Mouse (Mus musculus) frontal cortex, postnatal 10 days (tissue): ENCODE data around the gene Hspa12a.
A peak's percentile ranks its signal among the peaks of the same experiment; 100 is the strongest.

Source experiments
- DNase-seq, 2 experiments: peaks; one replicate each; pipeline ENCODE4 v3.0.0; 2022; ENCODE audit warnings: low spot score in 2 of 2, mixed read lengths in 1 of 2

Hspa12a gene

DNA sequence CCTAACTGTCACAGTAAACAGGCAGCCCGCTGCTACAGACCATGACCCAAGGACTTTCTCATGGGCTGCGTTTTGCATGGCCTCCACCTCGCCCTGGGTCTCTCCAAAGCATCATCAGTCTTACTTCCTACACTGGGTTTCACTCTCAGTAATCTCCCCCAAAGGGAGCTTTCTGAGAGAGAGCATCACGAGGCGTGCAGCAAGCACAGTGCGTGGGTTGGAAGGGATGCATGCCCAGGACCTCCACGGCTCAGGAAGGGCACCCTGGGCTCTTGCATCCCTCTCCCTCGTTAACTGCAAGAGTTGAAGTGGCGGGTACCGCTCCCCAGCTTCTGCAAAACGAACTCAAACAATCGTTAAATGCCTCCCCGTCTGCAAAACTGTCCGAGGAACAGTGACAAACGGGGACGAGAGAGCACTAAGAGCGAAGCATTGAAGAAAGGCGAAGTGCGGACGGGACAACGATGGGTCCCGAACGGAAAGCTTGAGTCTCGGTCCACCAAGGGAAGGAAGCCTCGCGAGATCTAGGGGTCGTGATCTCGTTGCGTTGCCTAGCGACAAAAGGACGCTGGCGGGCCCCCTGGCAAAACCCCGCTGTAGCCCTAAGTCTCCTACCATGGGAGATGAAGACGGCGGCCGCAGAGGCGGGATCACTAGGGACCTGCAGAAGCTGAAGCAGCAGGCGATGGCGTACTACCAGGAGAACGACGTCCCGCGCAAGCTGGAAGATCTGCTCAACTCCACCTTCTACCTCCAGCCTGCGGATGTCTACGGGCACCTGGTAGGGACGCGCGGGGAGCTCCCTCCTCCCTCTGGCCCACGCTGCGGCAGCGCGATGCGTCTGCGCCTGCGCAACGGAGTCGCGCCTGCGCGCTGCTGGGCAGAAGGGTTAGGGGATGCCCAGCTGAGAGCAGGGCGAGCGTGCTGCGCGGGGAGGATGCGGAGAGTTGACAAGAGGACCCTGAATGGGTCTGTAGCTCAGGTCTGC lies at the start of gene Hspa12a, which contains the start of gene Eno4:
TSS of gene Hspa12a (minus strand) at position 814 of the 988 bp plus-strand sequence.
TSS of gene Eno4 (plus strand) at position 585 of the 988 bp plus-strand sequence.
- peak; percentile 91 to 95 for DNase-seq

DNA sequence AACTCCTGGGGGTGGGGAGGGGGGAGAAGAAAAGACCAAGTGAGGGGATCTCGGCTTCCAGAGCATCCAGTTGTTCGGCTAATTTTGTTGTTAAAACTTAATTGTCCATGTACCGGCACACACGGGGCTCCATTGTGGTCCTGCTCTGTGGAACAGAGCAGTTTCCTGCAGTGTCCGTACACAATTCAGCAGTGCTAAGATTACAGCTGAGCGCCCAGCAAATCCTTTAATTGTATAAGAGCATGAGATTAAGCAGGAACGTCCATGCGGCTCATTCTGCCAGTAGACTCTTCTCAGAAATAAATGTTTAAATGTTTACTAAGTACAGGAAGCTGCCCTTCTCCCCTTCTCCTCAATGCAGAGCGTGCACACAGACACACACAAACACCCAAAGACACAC lies 38.1 kb upstream of the Hspa12a start:
- no peak for DNase-seq

DNA sequence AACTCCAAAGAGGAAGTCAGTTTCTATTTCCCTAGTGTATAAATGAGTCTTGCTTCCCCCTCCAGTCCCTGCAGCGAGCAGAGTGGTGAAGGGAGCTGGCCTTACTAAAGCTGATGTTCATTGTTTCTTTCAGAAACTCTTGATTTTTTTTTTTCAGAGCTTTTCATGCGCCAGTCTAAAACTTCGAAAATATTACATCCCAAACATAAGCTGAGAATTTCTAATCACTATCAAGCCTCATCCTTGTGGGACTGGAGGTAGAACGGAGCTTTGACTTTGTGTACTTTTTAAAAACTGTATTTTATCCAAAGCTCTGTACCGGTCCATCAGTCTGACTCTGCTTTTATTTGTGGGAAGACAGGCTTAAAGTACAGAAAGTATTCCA lies 36.6 kb upstream of the Hspa12a start:
- DNase-seq: no peak

DNA sequence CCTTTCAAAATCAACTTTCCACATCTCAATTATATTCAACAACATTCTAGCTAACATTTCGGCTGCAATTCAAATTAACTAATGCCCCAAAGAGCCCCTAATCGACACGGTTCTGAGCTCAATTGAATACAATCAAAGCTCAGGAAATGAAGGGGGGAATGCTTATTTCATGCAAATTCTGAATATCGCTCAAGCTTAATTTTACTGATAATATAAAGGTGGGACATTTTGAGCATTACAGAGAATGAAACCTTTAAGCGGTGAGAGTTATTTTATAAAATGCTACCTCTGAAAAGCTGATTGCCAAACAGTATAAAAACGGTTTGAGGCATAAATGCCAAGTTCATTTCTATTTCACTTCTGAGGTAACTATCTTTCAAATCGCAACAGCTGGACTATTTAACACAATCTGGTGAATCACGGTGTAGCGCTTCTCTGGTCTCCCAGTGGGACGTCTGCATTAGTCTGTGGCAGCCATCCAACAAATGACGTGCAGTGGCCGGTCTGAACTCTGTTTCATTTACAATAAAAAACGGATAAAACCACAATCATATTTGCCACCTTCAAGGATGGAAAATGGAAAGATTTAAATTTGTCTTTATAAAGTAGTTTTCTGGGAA lies 36.1 kb upstream of the Hspa12a start:
- no peak for DNase-seq

DNA sequence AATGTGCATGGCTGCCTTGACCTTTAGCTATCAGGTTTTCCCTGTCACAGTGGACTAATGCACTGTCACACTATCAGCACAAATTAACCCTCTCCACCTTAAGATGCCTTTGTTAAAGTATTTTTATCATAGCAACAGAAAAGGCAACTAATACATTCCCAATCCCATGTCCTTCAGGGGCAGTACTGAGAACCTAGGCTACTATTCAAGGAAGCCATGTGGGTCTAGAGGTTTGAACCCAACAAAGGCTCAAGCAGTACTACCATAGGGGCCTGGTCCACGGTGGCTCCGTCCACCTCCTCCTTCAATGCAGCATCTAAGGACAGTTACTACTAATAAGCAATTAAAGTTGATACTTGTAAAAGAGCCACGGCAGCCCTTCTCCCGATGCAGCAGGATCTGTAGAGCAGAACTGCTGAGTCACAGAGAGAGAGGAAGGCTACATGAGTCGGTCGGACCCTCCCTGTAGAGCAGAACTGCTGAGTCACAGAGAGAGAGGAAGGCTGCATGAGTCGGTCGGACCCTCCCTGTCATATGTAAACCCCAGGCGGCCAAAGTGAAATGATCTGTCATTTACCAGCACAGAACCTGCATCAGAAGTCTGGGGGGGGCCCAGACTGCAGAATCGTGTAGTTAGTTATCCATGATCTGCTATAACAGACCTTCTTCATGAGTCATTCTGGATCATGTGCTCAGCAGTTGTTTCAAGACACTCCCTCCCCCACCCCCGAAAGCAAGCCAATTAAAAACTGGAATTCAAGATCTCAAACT lies 35.1 kb upstream of the Hspa12a start:
- DNase-seq: peak; percentile 16

DNA sequence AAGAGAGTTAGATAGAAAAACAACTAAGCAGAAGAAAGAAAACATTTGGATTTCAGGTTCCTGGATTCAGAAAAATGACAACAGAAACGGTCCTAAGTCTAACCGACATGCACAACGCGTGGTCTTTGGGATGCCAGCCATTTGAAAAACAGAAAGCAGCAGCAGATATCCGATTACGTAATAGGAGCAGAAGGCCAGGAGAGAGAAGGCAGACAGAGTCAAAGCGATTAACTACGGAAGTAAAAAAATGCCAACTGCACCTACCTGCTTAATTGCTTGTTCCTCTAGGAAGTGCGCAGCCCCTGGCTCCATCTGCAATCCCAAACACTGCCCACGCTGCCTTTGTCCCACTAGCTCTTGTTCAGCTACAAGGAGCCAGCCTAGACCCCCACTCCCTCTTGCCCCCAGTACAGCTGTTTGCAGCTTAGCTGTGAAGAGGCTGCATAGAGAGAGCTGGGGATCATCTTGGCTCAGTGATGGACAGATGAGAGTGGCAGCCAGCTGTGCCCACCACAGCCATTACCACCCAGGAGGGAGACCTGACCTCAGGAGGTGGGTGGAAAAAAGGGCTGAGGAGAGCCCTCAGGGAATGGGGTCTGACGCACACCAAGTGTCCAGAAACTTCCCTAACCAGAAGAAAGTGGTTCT lies 31.9 kb upstream of the Hspa12a start:
- DNase-seq: no peak

DNA sequence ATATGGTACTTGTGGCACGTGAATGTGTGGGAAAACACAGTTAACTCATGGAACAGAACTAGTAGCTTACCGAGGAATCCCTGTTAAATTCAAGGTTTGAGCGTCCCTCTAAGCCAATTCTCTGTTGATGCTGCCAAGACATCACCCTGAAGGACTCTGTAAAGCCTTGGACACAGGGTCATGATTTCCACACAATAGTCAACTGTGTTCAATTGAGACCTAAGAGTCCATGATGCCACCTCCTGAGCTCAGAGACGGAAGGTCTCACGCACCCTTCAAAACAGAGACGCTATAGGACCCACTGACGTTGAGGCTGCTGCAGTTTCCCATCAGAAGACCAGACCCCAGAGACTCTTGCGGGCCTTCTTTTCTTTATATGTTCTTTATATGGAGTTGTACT lies 30.7 kb upstream of the Hspa12a start:
- DNase-seq: no peak

DNA sequence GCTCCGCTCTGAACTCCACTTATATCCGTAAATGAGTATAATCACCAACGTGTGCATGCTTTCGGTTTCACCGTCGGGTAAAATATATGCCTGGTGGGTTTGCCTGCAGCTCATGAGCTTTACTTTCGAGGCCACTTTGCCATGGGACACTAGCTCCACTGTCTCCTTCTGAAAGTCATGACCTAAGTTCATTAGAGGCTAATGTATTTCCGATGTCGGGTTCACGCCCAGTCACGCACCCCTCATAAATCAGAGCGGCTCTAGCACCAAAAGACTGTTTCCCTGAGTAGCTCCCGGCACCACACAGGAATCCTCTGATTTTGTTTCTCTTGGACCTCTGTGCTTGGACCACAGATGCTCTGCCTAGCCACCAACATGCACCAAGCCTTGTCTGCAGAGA lies 27.4 kb upstream of the Hspa12a start:
- DNase-seq: no peak

DNA sequence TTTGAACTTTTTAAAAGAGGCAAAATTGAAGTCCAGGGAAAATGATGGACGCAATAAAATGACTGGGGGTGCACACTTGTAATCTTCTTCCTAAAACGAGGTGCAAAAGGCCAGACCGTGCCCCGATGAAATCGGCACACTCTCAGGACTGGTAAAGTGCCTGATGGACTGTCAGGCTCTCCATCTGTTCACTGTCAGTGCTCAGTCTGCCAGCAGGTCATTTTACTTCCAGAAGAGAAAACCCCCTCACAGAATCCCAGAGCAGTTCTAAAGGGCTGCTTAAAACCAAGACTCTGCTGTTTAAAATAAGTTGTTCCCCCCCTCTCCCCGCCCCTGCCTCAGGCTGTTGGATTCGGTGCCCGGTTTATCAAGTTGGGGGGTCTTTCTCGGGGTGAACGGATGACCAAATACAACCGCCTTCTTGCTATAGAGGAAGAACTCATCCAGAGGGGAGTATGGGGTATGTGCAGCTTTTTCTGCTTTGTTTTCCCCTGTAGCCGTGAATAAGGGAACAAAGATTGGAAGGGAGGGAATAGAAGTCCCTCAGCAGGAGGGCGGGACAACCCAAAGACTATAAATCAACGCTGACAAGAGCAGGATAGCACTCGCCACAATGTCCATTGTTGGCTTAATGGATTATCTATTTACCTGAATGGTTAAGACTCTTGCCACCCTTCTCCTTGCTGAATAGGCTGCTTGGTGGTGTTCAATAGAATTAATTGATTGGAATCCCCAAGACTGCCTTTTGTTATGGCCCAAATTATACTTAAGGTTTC lies 25.5 kb upstream of the Hspa12a start:
- DNase-seq: no peak

DNA sequence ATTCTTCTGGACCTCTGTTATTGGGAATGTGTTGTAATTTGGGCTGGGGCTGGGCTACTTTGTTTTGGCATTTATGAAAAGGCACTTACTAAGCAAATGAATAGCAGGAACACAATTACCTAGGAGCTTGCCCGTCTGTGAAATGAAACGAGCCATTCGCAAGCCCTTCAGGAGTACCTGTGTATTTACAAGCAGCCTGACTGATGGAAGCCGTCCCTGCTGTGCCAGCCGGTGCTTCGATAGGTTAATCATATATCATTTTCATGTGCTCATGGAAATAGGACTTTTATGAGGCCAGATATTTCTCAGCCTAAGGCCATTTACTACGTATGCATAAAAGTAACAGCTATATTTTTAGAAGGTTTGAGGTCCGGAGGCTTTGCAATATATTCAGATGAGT lies 19.6 kb upstream of the Hspa12a start:
- DNase-seq: no peak

DNA sequence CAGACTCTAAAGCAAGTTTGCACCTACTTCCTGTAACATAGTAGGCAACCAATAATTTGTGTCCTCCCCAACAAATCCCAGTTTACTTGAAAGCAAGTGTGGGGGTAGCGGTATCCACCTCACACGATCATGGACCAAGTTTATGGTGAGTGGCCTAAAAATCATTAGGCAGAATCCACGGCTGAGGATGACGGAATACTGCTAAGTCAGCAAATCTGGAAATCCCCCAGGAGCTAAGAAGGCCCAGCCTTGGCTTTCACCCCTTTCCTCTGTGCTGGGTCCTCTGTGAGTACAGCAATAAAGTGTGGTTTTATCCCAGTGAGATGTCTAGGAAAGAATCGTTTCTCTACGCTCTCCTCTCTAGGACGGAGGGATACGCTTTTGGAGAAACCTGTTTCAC lies 11.3 kb upstream of the Hspa12a start:
- DNase-seq: no peak

DNA sequence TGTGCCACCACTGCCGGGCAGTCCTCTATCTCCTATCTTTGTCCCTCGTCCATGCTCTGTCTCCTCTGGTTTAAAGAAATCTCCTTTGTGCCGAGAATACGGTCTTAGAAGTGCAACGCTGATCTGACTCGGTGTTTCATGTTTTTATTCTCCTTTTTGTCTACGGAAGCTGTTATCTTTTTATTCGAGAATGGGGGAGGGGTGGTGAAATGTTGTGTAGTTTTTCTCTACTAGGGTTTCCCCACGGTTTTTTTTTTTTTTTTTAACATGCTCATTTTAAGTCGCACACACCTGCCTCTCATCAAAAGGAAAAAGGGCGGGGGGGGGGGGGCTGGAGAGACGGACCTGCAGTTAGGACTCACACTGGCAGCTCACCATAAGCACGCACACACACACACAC lies 8.8 kb upstream of the Hspa12a start:
- DNase-seq: no peak

DNA sequence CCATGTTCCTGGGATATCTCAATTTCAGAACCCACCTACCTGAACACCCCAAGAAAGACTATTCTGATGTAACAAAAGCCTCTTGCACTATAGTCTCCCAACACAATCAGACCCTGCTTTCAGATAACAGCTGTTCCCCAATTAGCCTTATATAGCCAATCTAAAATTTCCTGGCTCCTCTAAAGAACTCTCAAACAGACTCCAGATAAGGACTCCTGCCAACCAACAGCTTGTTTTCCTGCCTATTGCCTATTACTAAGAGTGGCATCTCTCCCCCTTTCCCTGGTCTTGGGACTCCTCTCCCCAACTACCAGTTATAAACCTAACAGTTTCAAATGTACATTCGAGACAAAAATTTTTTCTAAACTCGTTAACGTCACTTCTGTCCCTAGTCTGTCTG lies 8.1 kb upstream of the Hspa12a start:
- DNase-seq: no peak

DNA sequence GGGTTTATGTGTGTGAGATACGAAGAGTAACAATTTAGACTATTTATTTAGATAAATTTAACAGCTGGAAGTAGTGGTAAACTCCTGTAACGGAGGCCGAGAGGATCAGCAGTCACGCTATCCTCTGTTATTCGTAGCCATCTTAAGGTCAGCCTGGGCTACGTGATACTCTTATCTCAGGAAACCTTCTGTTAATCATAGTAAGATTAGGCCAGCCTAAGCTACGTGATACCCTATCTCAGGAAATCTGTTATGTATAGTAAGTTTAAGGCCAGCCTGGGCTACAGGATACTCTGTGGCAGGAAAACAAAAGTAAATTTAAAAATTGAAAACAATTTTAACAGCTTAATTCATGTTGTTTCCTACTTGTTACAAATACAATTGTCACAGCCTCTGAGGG lies 2.5 kb upstream of the Hspa12a start:
- no peak for DNase-seq

DNA sequence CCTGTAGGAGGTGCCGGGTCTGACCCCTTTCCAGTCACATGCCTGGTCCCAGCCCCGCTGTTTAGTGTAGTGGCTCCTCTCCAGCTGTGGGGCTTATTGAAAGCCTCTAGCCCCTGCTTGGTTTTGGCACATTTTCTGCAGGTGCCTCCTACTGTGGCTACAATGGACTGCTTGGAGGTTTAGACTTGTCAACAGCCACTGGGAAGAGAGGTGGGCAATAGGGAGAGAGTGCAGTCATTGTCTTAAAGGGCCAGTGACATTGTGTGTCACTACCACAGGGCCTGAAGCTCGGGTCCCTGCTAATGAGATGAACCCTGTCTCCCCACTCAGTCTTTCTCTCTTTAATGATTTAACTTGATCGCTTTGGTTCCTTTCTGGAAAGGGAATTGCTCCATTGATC lies 10.4 kb downstream of the Hspa12a start:
- DNase-seq: no peak

DNA sequence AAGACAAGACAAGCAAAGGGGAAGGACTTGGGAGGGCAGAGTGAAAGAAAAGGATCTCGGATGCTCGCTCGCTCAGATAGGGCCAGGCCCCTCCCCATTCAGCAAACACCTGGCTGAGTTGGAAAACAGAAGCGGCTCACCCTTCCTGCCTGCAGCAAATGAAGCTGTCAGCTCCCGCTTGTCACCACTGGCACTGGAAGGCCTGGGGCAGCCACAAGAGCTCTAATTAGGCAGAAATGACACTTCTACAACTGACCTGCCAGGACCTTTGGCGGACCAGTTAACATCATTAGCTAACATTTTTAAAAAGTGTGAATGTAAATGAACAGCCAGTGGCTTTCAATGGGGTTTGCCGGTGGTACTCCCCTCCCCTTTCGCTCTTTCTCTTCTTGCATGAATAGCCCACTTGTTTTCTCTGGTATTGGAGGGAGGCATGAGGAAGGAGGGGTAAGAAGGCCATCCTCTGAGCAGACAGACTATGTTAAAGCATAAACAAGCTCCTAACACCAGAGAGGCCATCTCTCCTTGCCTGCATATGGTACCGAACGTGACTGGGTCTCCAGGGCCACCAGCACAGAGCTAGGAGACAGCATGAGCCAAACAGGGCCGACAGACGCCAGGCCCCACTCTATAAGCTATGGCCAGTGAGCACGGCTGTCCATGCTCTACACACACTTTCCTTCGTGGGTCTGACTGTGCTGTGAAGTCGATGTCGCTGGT lies 12.2 kb downstream of the Hspa12a start:
- DNase-seq: no peak

DNA sequence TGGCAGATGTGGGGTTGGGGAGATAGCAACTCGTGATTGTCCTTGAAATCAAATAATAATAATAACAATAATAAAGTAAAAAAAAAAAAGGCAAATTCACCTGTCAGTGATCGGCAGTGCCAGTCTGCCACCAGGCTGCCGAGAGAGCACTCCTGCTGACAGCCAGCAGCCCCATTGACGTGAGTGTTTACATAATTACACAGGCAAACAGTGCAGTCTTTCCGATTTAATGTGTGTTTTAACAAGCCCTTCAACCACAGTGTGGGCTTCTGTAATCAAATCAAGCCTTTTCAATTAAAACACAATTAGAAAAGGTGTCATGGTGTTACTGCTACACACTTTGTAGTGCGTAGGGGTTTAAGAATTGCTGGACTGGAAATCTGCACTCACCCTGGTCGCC lies 24.3 kb downstream of the Hspa12a start:
- no peak for DNase-seq

DNA sequence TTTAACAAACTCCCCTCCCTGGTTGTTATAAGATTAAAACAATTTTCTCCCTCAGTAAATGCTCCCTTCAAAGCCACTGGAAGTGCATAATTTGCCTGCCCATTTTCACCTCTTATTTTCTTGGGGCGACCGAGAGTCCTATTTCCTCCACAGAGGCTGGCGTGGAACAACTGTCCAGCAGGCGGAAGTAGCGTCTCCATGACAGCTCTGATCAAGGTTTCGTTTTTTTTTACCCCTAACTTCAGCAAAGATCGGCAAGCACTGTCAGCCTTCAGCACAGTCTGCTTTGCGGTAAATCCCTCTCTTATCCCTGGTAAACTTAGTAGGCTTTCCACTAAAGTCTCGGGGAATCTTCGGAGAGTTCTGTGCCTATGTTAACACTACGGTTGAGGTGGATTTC lies 24.9 kb downstream of the Hspa12a start:
- DNase-seq: no peak

DNA sequence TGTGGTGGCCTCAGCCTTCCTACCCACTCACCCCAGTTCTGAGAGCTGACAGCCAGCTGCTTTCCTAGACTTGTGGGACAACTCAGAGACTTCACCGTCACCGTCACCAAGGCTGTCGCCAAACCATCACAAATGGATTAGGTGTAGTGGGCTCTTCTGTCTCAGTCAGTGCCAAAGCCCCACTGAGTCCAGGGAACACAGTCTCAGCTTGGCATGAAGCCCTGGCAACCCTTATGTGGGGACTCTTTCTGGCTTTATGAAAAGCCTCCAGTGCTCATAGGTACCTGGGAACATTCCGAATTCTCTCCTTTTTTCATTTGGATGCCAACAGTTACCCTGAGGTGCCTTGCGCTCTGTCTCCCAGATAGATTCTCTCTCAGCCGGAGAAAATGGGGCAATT lies 30.2 kb downstream of the Hspa12a start:
- DNase-seq: no peak

DNA sequence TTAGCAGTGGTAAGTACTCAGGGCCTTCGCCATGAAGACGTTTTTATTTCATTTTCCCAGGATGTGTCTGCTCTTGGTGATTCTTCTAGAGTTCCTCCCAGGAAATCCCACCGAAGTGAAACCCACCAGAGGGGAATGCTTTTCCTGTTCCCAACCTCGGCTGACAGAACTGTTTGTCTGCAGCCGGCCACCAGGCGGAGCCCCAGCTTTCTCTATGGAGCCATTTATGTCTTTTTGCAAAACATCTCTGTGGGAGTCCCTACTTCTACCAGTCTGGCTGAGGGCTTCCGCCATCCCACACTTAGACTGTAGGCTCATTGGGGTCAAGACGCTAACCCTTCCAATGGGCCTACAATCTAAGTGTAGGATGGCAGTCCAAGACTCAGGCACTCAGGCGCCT lies 32.1 kb downstream of the Hspa12a start:
- peak; percentile 62 to 80 for DNase-seq
